Mouse (Mus musculus) hindbrain, embryonic 10.5 days (tissue): ENCODE results near the gene Coil. TPM values are rescaled to one million over a fixed set of nuclear protein-coding genes. Genes with fewer than 3 reads are reported as not detected.

ENCODE experiments used
- DNase-seq: peaks from one replicate; pipeline ENCODE4 v3.0.0-alpha.2; 2017; ENCODE audit warnings: low spot score
- H3K27ac ChIP-seq: fragments of 300-500 bp; sonication (generic); 2 replicates; pipeline ENCODE4 v1.5.1; 2016; ENCODE audit warnings: mild to moderate bottlenecking, moderate library complexity
- H3K27me3 ChIP-seq: fragments of 300-500 bp; sonication (generic); 2 replicates; pipeline ENCODE4 v1.6.1; 2016; ENCODE audit warnings: mild to moderate bottlenecking; ENCODE audit not compliant: poor library complexity, insufficient read depth, severe bottlenecking
- H3K36me3 ChIP-seq: fragments of 300-500 bp; sonication (generic); 2 replicates; pipeline ENCODE4 v1.6.1; 2016; ENCODE audit warnings: mild to moderate bottlenecking, moderate library complexity
- H3K4me1 ChIP-seq: fragments of 300-500 bp; sonication (generic); replicated peaks from 2 replicates; pipeline ENCODE4 v1.6.1; 2016; ENCODE audit warnings: mild to moderate bottlenecking
- H3K4me3 ChIP-seq: fragments of 300-500 bp; sonication (generic); 2 replicates; pipeline ENCODE4 v1.5.1; 2016; ENCODE audit warnings: mild to moderate bottlenecking, moderate library complexity
- H3K9me3 ChIP-seq: fragments of 300-500 bp; sonication (generic); 2 replicates; pipeline ENCODE4 v1.6.1; 2016; ENCODE audit warnings: mild to moderate bottlenecking, moderate library complexity
- WGBS: fragments of 180-500 bp; shearing (Covaris S2); methylation state at CpG from one replicate; pipeline ENCODE4 v1.1.7; 2016; 5-methylcytosine and 5-hydroxymethylcytosine counted together
- polyA plus RNA-seq: library from polyadenylated mRNA; unstranded; fragments of >200 nt; fragmentation: Nextera tagmentation; extraction: Ambion mirVana; gene quantifications from 2 replicates; pipeline ENCODE4 v1.2.1, GENCODE M21; 2016

Coil gene
- 25.7 and 25.9 TPM in 2 replicates for polyA plus RNA-seq

- H3K9me3 ChIP-seq, result no peaks in the 10 kb centered on the region
- 35% methylated on average over 2 of the region's 2 CpGs for WGBS
- H3K36me3 ChIP-seq, result no peaks in the 10 kb centered on the region
- no peak for DNase-seq
- no peak within 1 kb of the TSS for H3K4me3 ChIP-seq
- 0 out of 2 replicates have a peak, but pooled peaks cover 3% of the 10 kb centered on the region for H3K27me3 ChIP-seq
- H3K4me1 ChIP-seq, result peaks cover 10% of the 10 kb centered on the region
- H3K27ac ChIP-seq, result no peak within 1 kb of the TSS
These were observed at the start of gene Coil for GRCm38 (mm10) chr11:88970202-88970732. Gene Coil (plus strand): TSS chr11:88970252.

- peaks cover 94% of the 10 kb centered on the region for H3K36me3 ChIP-seq
- H3K4me3 ChIP-seq, result no peak overlapping the region
- no peak for DNase-seq
- H3K4me1 ChIP-seq, result no peaks in the 10 kb centered on the region
- WGBS, result 84% methylated on average over 5 of the region's 5 CpGs
- H3K27me3 ChIP-seq, result no peaks in the 10 kb centered on the region
- H3K9me3 ChIP-seq, result no peaks in the 10 kb centered on the region
- H3K27ac ChIP-seq, result no peak overlapping the region
These were observed 43.5 kb upstream of the Coil start for GRCm38 (mm10) chr11:88926566-88926965.

GRCm38 (mm10) chr11:88931692-88932530 is 38.1 kb upstream of the Coil start:
- no peaks in the 10 kb centered on the region for H3K27me3 ChIP-seq
- no peak overlapping the region for H3K4me3 ChIP-seq
- peaks cover 95% of the 10 kb centered on the region for H3K36me3 ChIP-seq
- no peaks in the 10 kb centered on the region for H3K4me1 ChIP-seq
- WGBS, result 72% methylated on average over 14 of the region's 14 CpGs
- H3K9me3 ChIP-seq, result no peaks in the 10 kb centered on the region
- DNase-seq, result no peak
- H3K27ac ChIP-seq, result no peak overlapping the region

DNA sequence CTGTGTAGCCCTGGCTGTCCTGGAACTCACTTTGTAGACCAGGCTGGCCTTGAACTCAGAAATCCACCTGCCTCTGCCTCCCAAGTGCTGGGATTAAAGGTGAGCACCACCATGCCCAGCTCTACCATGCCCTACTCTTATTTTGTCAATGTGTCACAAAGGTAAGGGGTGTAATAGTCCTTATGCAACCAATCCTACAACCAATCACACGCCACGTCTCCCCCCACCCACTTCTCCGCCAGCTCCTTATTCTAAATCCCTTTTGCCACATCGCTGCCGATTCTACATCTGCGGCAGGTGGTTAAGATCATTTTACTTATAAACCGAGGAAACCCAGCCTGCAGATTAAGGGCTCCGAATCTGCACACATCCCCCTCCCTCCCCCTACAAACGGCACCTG is 37.0 kb upstream of the Coil start:
- no peaks in the 10 kb centered on the region for H3K27me3 ChIP-seq
- DNase-seq, result no peak
- H3K4me3 ChIP-seq, result no peak overlapping the region
- H3K27ac ChIP-seq, result no peak overlapping the region
- no peaks in the 10 kb centered on the region for H3K4me1 ChIP-seq
- H3K9me3 ChIP-seq, result no peaks in the 10 kb centered on the region
- 96% methylated on average over 9 of the region's 9 CpGs for WGBS
- peaks cover 94% of the 10 kb centered on the region for H3K36me3 ChIP-seq

- no peaks in the 10 kb centered on the region for H3K4me1 ChIP-seq
- DNase-seq, result no peak
- WGBS, result 94% methylated on average over 19 of the region's 19 CpGs
These were observed 35.7 kb upstream of the Coil start for GRCm38 (mm10) chr11:88934089-88935000.

GRCm38 (mm10) chr11:88937886-88938285 is 32.2 kb upstream of the Coil start:
- Histone ChIP-seq H3K4me1 (no peaks in the 10 kb centered on the region), H3K27ac (no peak overlapping the region), H3K36me3 (peaks cover 90% of the 10 kb centered on the region), H3K4me3 (no peak overlapping the region), H3K27me3 (no peaks in the 10 kb centered on the region), H3K9me3 (no peaks in the 10 kb centered on the region)
- no peak for DNase-seq
- 91% methylated on average over 2 of the region's 2 CpGs for WGBS

More at GRCm38 (mm10) chr11:88934089-88935000, 35.7 kb upstream of the Coil start:
- Histone ChIP-seq H3K36me3 (peaks cover 93% of the 10 kb centered on the region), H3K9me3 (no peaks in the 10 kb centered on the region), H3K27ac (no peak overlapping the region), H3K4me3 (no peak overlapping the region), H3K27me3 (no peaks in the 10 kb centered on the region)

- H3K4me1 ChIP-seq, result no peaks in the 10 kb centered on the region
- H3K9me3 ChIP-seq, result no peaks in the 10 kb centered on the region
- no peaks in the 10 kb centered on the region for H3K27me3 ChIP-seq
- H3K4me3 ChIP-seq, result no peak overlapping the region
- peaks cover 90% of the 10 kb centered on the region for H3K36me3 ChIP-seq
- H3K27ac ChIP-seq, result no peak overlapping the region
- WGBS, result 98% methylated on average over 2 of the region's 2 CpGs
- DNase-seq, result no peak
These were observed 31.3 kb upstream of the Coil start for GRCm38 (mm10) chr11:88938770-88939169.

DNA sequence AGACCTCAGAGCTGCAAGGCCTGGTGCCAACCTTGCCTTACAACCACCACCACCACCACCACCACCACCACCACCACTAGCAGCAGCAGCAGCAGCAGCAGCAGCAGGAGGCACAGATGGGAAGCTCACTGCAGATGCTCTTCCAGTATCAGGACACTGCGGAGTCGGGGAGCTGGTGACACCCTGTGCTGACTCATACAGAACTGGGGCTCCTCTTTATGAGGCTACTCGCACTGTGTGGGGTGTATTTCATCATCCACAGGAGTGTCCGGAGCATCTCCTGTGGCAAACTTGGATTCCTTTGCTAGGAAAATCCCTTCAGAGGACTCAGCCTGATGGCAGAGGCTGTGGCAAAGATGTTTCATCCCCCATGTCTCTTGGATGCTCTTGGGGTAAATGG is 30.4 kb upstream of the Coil start:
- no peaks in the 10 kb centered on the region for H3K9me3 ChIP-seq
- no peaks in the 10 kb centered on the region for H3K4me1 ChIP-seq
- H3K4me3 ChIP-seq, result no peak overlapping the region
- no peak overlapping the region for H3K27ac ChIP-seq
- H3K27me3 ChIP-seq, result no peaks in the 10 kb centered on the region
- peaks cover 90% of the 10 kb centered on the region for H3K36me3 ChIP-seq
- 91% methylated on average over 4 of the region's 4 CpGs for WGBS
- DNase-seq, result no peak

DNA sequence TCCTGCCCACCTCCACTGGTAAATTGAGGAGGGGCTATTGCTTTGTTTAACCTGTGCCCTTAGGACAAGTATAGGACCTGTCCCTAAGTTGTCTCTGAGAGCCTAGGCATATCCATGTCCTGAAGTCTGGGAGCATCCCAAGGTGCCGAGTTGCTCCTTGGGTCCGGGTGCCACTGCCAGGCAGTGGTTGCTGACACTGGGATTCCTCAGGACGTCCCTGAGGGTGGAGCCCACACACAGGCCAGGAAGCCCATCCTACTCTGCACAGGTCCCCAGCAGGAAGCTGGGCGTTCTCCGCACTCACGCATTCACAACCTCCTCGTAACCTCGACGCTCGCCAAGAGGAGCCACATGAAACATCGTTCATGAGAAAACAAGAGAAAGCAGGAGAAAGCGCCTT is 28.6 kb upstream of the Coil start:
- peaks cover 90% of the 10 kb centered on the region for H3K36me3 ChIP-seq
- no peak overlapping the region for H3K27ac ChIP-seq
- DNase-seq, result no peak
- 82% methylated on average over 12 of the region's 12 CpGs for WGBS
- no peaks in the 10 kb centered on the region for H3K4me1 ChIP-seq
- H3K9me3 ChIP-seq, result no peaks in the 10 kb centered on the region
- no peaks in the 10 kb centered on the region for H3K27me3 ChIP-seq
- H3K4me3 ChIP-seq, result no peak overlapping the region

- peaks cover 86% of the 10 kb centered on the region for H3K36me3 ChIP-seq
- no peak overlapping the region for H3K4me3 ChIP-seq
- WGBS, result 74% methylated on average over 8 of the region's 8 CpGs
- no peaks in the 10 kb centered on the region for H3K9me3 ChIP-seq
- H3K27ac ChIP-seq, result peak overlapping the region; percentile 13; the same call in 1 of the 2 replicates
- H3K4me1 ChIP-seq, result no peaks in the 10 kb centered on the region
- H3K27me3 ChIP-seq, result no peaks in the 10 kb centered on the region
- DNase-seq, result no peak
These were observed 24.0 kb upstream of the Coil start for GRCm38 (mm10) chr11:88945971-88946585.

- Histone ChIP-seq H3K4me1 (peaks cover 3% of the 10 kb centered on the region), H3K9me3 (no peaks in the 10 kb centered on the region), H3K36me3 (peaks cover 80% of the 10 kb centered on the region), H3K4me3 (no peak overlapping the region), H3K27me3 (no peaks in the 10 kb centered on the region), H3K27ac (no peak overlapping the region)
- DNase-seq, result no peak
- WGBS, result 81% methylated on average over 8 of the region's 8 CpGs
These were observed 21.2 kb upstream of the Coil start for GRCm38 (mm10) chr11:88948896-88949295.

DNA sequence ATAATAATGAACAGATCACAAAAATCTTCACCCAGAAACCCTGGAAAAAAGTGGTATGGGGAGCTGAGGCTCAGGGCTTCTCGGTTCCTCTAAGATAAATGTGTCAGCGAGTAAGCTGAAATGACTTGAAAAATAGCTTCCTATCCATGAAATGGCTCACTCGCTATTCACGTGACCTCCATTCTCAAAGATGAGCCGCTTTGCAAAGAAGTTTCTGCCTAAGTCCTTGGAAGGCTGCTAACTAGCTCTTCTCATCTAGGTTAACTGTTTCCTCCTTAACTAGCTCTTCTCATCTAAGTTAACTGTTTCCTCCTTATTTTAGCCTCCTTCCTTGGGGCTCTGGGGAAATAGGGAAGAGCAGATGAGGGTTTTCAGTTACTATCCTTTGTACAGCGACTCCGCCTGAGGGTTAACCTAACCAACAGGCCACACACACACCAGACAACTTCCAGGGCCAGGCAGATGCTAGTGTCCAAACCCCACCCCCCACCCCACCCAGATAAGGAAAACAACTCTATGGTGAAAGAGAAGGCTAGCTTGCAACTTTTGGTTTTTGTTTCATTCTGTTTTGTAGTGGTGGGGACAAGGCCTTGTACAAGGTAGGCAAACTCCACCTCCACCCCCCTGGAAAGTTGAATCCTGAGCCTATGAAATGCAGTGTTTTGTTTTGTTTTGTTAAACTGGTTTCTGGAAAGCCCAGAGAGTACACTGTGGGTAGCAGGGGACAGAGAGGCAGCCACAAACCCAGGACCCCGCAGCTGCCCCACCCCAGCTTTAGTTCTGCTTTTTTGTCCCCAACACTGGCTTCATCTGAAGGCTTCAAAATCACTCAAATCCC is 20.0 kb upstream of the Coil start:
- H3K9me3 ChIP-seq, result no peaks in the 10 kb centered on the region
- H3K27me3 ChIP-seq, result no peaks in the 10 kb centered on the region
- H3K4me1 ChIP-seq, result peaks cover 13% of the 10 kb centered on the region
- peaks cover 68% of the 10 kb centered on the region for H3K36me3 ChIP-seq
- no peak for DNase-seq
- no peak overlapping the region for H3K27ac ChIP-seq
- 87% methylated on average over 8 of the region's 8 CpGs for WGBS
- H3K4me3 ChIP-seq, result no peak overlapping the region
